Mouse (Mus musculus): Measurements from ENCODE around the gene Serpina3g. TPM values are rescaled to one million over a fixed set of nuclear protein-coding genes. Genes with fewer than 3 reads are reported as not detected.

The Serpina3g gene
- polyA plus RNA-seq, 1 experiment from 2014 or later, result 4.1 TPM

- no peak overlapping the region for H3K27ac ChIP-seq (replicated peaks; ENCODE audit: low read depth, low read length)
- 59% methylated on average over 3 of the region's 3 CpGs for WGBS
- H3K4me1 ChIP-seq (ENCODE audit: control insufficient read depth, insufficient read depth, low read length), result no peaks in the 10 kb centered on the region
- DNase-seq (ENCODE audit: low spot score) (no peak), ATAC-seq (ENCODE audit: low read depth) (no peak)
- H3K9ac ChIP-seq (ENCODE audit: low read depth, low read length), result no peak overlapping the region
- H3K4me3 ChIP-seq (ENCODE audit: low read depth, low read length), result no peak overlapping the region
- H3K4me2 ChIP-seq (ENCODE audit: low read depth, low read length), result no peak overlapping the region
- no peaks in the 10 kb centered on the region for H3K27me3 ChIP-seq (replicated peaks; ENCODE audit: control insufficient read depth, insufficient read depth, low read length)
- no peaks in the 10 kb centered on the region for H3K36me3 ChIP-seq (ENCODE audit: control insufficient read depth, insufficient read depth, low read length)
- no peaks in the 10 kb centered on the region for H3K9me3 ChIP-seq (ENCODE audit: control insufficient read depth, low read length)
Observed at GRCm38 (mm10) chr12:104261041-104261440, 25.0 kb downstream of the Serpina3g start.

GRCm38 (mm10) chr12:104262863-104263262 lies 26.8 kb downstream of the Serpina3g start, which contains the start of gene Serpina3i:
TSS of gene Serpina3i (plus strand) at chr12:104263122.
- H3K4me3 ChIP-seq (ENCODE audit: low read depth, low read length), result no peak within 1 kb of the TSS
- no peak within 1 kb of the TSS for H3K4me2 ChIP-seq (ENCODE audit: low read depth, low read length)
- no peaks in the 10 kb centered on the region for H3K36me3 ChIP-seq (ENCODE audit: control insufficient read depth, insufficient read depth, low read length)
- no peak within 1 kb of the TSS for H3K9ac ChIP-seq (ENCODE audit: low read depth, low read length)
- DNase-seq (ENCODE audit: low spot score), result no peak
- no peak within 1 kb of the TSS for H3K27ac ChIP-seq (replicated peaks; ENCODE audit: low read depth, low read length)
- no peaks in the 10 kb centered on the region for H3K27me3 ChIP-seq (replicated peaks; ENCODE audit: control insufficient read depth, insufficient read depth, low read length)
- ATAC-seq (ENCODE audit: low read depth), result no peak
- no peaks in the 10 kb centered on the region for H3K4me1 ChIP-seq (ENCODE audit: control insufficient read depth, insufficient read depth, low read length)
- no peaks in the 10 kb centered on the region for H3K9me3 ChIP-seq (ENCODE audit: control insufficient read depth, low read length)

GRCm38 (mm10) chr12:104266374-104266773 lies 30.3 kb downstream of the Serpina3g start:
- Histone ChIP-seq H3K4me3 (ENCODE audit: low read depth, low read length) (no peak overlapping the region), H3K27me3 (replicated peaks; ENCODE audit: control insufficient read depth, insufficient read depth, low read length) (no peaks in the 10 kb centered on the region), H3K4me1 (ENCODE audit: control insufficient read depth, insufficient read depth, low read length) (no peaks in the 10 kb centered on the region), H3K4me2 (ENCODE audit: low read depth, low read length) (no peak overlapping the region), H3K9ac (ENCODE audit: low read depth, low read length) (no peak overlapping the region), H3K27ac (replicated peaks; ENCODE audit: low read depth, low read length) (no peak overlapping the region), H3K36me3 (ENCODE audit: control insufficient read depth, insufficient read depth, low read length) (no peaks in the 10 kb centered on the region), H3K9me3 (ENCODE audit: control insufficient read depth, low read length) (no peaks in the 10 kb centered on the region)
- no peak for DNase-seq (ENCODE audit: low spot score)
- 68% methylated on average over 3 of the region's 3 CpGs for WGBS
- ATAC-seq (ENCODE audit: low read depth), result no peak

GRCm38 (mm10) chr12:104278216-104279055 lies 42.4 kb downstream of the Serpina3g start:
- Histone ChIP-seq H3K4me2 (ENCODE audit: low read depth, low read length) (no peak overlapping the region), H3K36me3 (ENCODE audit: control insufficient read depth, insufficient read depth, low read length) (no peaks in the 10 kb centered on the region), H3K9me3 (ENCODE audit: control insufficient read depth, low read length) (0 out of 2 replicates have a peak, but pooled peaks cover 3% of the 10 kb centered on the region), H3K4me3 (ENCODE audit: low read depth, low read length) (no peak overlapping the region), H3K4me1 (ENCODE audit: control insufficient read depth, insufficient read depth, low read length) (no peaks in the 10 kb centered on the region), H3K9ac (ENCODE audit: low read depth, low read length) (no peak overlapping the region), H3K27me3 (replicated peaks; ENCODE audit: control insufficient read depth, insufficient read depth, low read length) (no peaks in the 10 kb centered on the region), H3K27ac (replicated peaks; ENCODE audit: low read depth, low read length) (no peak overlapping the region)
- ATAC-seq (ENCODE audit: low read depth), result no peak
- WGBS, result 73% methylated on average over 18 of the region's 18 CpGs
- DNase-seq (ENCODE audit: low spot score), result peak; percentile 60

- Histone ChIP-seq H3K36me3 (ENCODE audit: control insufficient read depth, insufficient read depth, low read length) (no peaks in the 10 kb centered on the region), H3K4me2 (ENCODE audit: low read depth, low read length) (no peak overlapping the region), H3K4me1 (ENCODE audit: control insufficient read depth, insufficient read depth, low read length) (no peaks in the 10 kb centered on the region), H3K27ac (replicated peaks; ENCODE audit: low read depth, low read length) (no peak overlapping the region), H3K27me3 (replicated peaks; ENCODE audit: control insufficient read depth, insufficient read depth, low read length) (no peaks in the 10 kb centered on the region), H3K4me3 (ENCODE audit: low read depth, low read length) (no peak overlapping the region), H3K9me3 (ENCODE audit: control insufficient read depth, low read length) (0 out of 2 replicates have a peak, but pooled peaks cover 3% of the 10 kb centered on the region), H3K9ac (ENCODE audit: low read depth, low read length) (no peak overlapping the region)
- DNase-seq (ENCODE audit: low spot score), result peak; percentile 36
- no peak for ATAC-seq (ENCODE audit: low read depth)
- WGBS, result 17% methylated on average over 3 of the region's 3 CpGs
Observed at GRCm38 (mm10) chr12:104279056-104279435, 43.0 kb downstream of the Serpina3g start.

- no peak overlapping the region for H3K4me2 ChIP-seq (ENCODE audit: low read depth, low read length)
- no peak overlapping the region for H3K9ac ChIP-seq (ENCODE audit: low read depth, low read length)
- H3K4me3 ChIP-seq (ENCODE audit: low read depth, low read length), result no peak overlapping the region
- H3K27me3 ChIP-seq (replicated peaks; ENCODE audit: control insufficient read depth, insufficient read depth, low read length), result no peaks in the 10 kb centered on the region
- 0 out of 2 replicates have a peak, but pooled peaks cover 3% of the 10 kb centered on the region for H3K9me3 ChIP-seq (ENCODE audit: control insufficient read depth, low read length)
- H3K36me3 ChIP-seq (ENCODE audit: control insufficient read depth, insufficient read depth, low read length), result no peaks in the 10 kb centered on the region
- no peaks in the 10 kb centered on the region for H3K4me1 ChIP-seq (ENCODE audit: control insufficient read depth, insufficient read depth, low read length)
- 88% methylated on average over 11 of the region's 11 CpGs for WGBS
- no peak overlapping the region for H3K27ac ChIP-seq (replicated peaks; ENCODE audit: low read depth, low read length)
- ATAC-seq (ENCODE audit: low read depth) (no peak), DNase-seq (ENCODE audit: low spot score) (no peak)
Observed at GRCm38 (mm10) chr12:104283380-104283779, 47.3 kb downstream of the Serpina3g start.

- H3K27ac ChIP-seq (replicated peaks; ENCODE audit: low read depth, low read length), result no peak overlapping the region
- no peak for DNase-seq (ENCODE audit: low spot score)
- no peak overlapping the region for H3K9ac ChIP-seq (ENCODE audit: low read depth, low read length)
- no peak overlapping the region for H3K4me2 ChIP-seq (ENCODE audit: low read depth, low read length)
- H3K9me3 ChIP-seq (ENCODE audit: control insufficient read depth, low read length), result no peaks in the 10 kb centered on the region
- no peak for ATAC-seq (ENCODE audit: low read depth)
- no peaks in the 10 kb centered on the region for H3K27me3 ChIP-seq (replicated peaks; ENCODE audit: control insufficient read depth, insufficient read depth, low read length)
- H3K4me1 ChIP-seq (ENCODE audit: control insufficient read depth, insufficient read depth, low read length), result no peaks in the 10 kb centered on the region
- no peaks in the 10 kb centered on the region for H3K36me3 ChIP-seq (ENCODE audit: control insufficient read depth, insufficient read depth, low read length)
- no peak overlapping the region for H3K4me3 ChIP-seq (ENCODE audit: low read depth, low read length)
Observed at GRCm38 (mm10) chr12:104288336-104288735, 52.3 kb downstream of the Serpina3g start.

GRCm38 (mm10) chr12:104289872-104290271 lies 53.8 kb downstream of the Serpina3g start:
- DNase-seq (ENCODE audit: low spot score) (no peak), ATAC-seq (ENCODE audit: low read depth) (no peak)
- H3K27ac ChIP-seq (replicated peaks; ENCODE audit: low read depth, low read length), result no peak overlapping the region
- H3K9ac ChIP-seq (ENCODE audit: low read depth, low read length), result no peak overlapping the region
- H3K4me2 ChIP-seq (ENCODE audit: low read depth, low read length), result no peak overlapping the region
- H3K9me3 ChIP-seq (ENCODE audit: control insufficient read depth, low read length), result no peaks in the 10 kb centered on the region
- H3K27me3 ChIP-seq (replicated peaks; ENCODE audit: control insufficient read depth, insufficient read depth, low read length), result no peaks in the 10 kb centered on the region
- H3K4me1 ChIP-seq (ENCODE audit: control insufficient read depth, insufficient read depth, low read length), result no peaks in the 10 kb centered on the region
- WGBS, result 41% methylated on average over 4 of the region's 4 CpGs
- no peaks in the 10 kb centered on the region for H3K36me3 ChIP-seq (ENCODE audit: control insufficient read depth, insufficient read depth, low read length)
- no peak overlapping the region for H3K4me3 ChIP-seq (ENCODE audit: low read depth, low read length)
